Mouse (Mus musculus): ENCODE measurements around the gene Cd5. TPM values are rescaled to one million over a fixed set of nuclear protein-coding genes. Genes with fewer than 3 reads are reported as not detected.

The Cd5 gene
- total and polyA plus RNA-seq, 2 experiments: 0.28 to 0.49 TPM

GRCm38 (mm10) chr19:10695801-10696200, 43.0 kb downstream of the Cd5 start:
- Histone ChIP-seq H3K27ac (replicated peaks; ENCODE audit: insufficient read depth, low read depth, low read length) (no peak overlapping the region), H3K27me3 (ENCODE audit: control insufficient read depth, insufficient read depth, low read length) (no peaks in the 10 kb centered on the region), H3K79me2 (ENCODE audit: control insufficient read depth, insufficient read depth, low read length) (peaks cover 57% of the 10 kb centered on the region), H3K4me1 (ENCODE audit: control insufficient read depth, insufficient read depth, low read length) (peaks cover 26% of the 10 kb centered on the region), H3K9ac (ENCODE audit: low read depth, low read length) (no peak overlapping the region), H3K4me3 (ENCODE audit: insufficient read depth, low read depth, low read length) (no peak overlapping the region), H3K36me3 (ENCODE audit: control insufficient read depth, insufficient read depth, low read length) (no peaks in the 10 kb centered on the region)
- 78% methylated on average over 7 of the region's 7 CpGs for WGBS
- TF ChIP-seq POLR2A (IDR thresholded peaks at IDR 0.05; ENCODE audit: extremely low read depth, insufficient read depth, low read length) (no peak), CTCF (IDR thresholded peaks at IDR 0.05; ENCODE audit: low read depth, low read length) (no peak)
- no peak for DNase-seq (ENCODE audit: extremely low read depth, low read depth, low spot score)

- Histone ChIP-seq H3K9ac (ENCODE audit: low read depth, low read length) (no peak overlapping the region), H3K27ac (replicated peaks; ENCODE audit: insufficient read depth, low read depth, low read length) (peak overlapping the region; percentile 31; the same call in 1 of the 2 replicates), H3K79me2 (ENCODE audit: control insufficient read depth, insufficient read depth, low read length) (peaks cover 54% of the 10 kb centered on the region), H3K36me3 (ENCODE audit: control insufficient read depth, insufficient read depth, low read length) (no peaks in the 10 kb centered on the region), H3K27me3 (ENCODE audit: control insufficient read depth, insufficient read depth, low read length) (no peaks in the 10 kb centered on the region), H3K4me1 (ENCODE audit: control insufficient read depth, insufficient read depth, low read length) (peaks cover 32% of the 10 kb centered on the region), H3K4me3 (ENCODE audit: insufficient read depth, low read depth, low read length) (no peak overlapping the region)
- WGBS: 78% methylated on average over 10 of the region's 10 CpGs
- DNase-seq (ENCODE audit: extremely low read depth, low read depth, low spot score): peak; percentile 42
- TF ChIP-seq CTCF (IDR thresholded peaks at IDR 0.05; ENCODE audit: low read depth, low read length) (no peak), POLR2A (IDR thresholded peaks at IDR 0.05; ENCODE audit: extremely low read depth, insufficient read depth, low read length) (no peak)
Measured at GRCm38 (mm10) chr19:10693926-10694682, 44.7 kb downstream of the Cd5 start.

- Histone ChIP-seq H3K9ac (ENCODE audit: low read depth, low read length) (no peak overlapping the region), H3K79me2 (ENCODE audit: control insufficient read depth, insufficient read depth, low read length) (peaks cover 39% of the 10 kb centered on the region), H3K4me1 (ENCODE audit: control insufficient read depth, insufficient read depth, low read length) (peaks cover 24% of the 10 kb centered on the region), H3K27me3 (ENCODE audit: control insufficient read depth, insufficient read depth, low read length) (no peaks in the 10 kb centered on the region), H3K27ac (replicated peaks; ENCODE audit: insufficient read depth, low read depth, low read length) (0 out of 2 replicates have a peak overlapping the region, but pooled peaks have one; percentile 3), H3K36me3 (ENCODE audit: control insufficient read depth, insufficient read depth, low read length) (no peaks in the 10 kb centered on the region), H3K4me3 (ENCODE audit: insufficient read depth, low read depth, low read length) (no peak overlapping the region)
- DNase-seq (ENCODE audit: extremely low read depth, low read depth, low spot score): peak; percentile 35
- TF ChIP-seq CTCF (IDR thresholded peaks at IDR 0.05; ENCODE audit: low read depth, low read length) (no peak), POLR2A (IDR thresholded peaks at IDR 0.05; ENCODE audit: extremely low read depth, insufficient read depth, low read length) (no peak)
- WGBS: 42% methylated on average over 4 of the region's 4 CpGs
Measured at GRCm38 (mm10) chr19:10692361-10692760, 46.4 kb downstream of the Cd5 start.

- no peak for DNase-seq (ENCODE audit: extremely low read depth, low read depth, low spot score)
- Histone ChIP-seq H3K4me1 (ENCODE audit: control insufficient read depth, insufficient read depth, low read length) (peaks cover 24% of the 10 kb centered on the region), H3K36me3 (ENCODE audit: control insufficient read depth, insufficient read depth, low read length) (no peaks in the 10 kb centered on the region), H3K27ac (replicated peaks; ENCODE audit: insufficient read depth, low read depth, low read length) (peak overlapping the region; percentile 3; the same call in 1 of the 2 replicates), H3K9ac (ENCODE audit: low read depth, low read length) (0 out of 2 replicates have a peak overlapping the region, but pooled peaks have one; percentile 1), H3K4me3 (ENCODE audit: insufficient read depth, low read depth, low read length) (no peak overlapping the region), H3K27me3 (ENCODE audit: control insufficient read depth, insufficient read depth, low read length) (no peaks in the 10 kb centered on the region), H3K79me2 (ENCODE audit: control insufficient read depth, insufficient read depth, low read length) (peaks cover 39% of the 10 kb centered on the region)
- 92% methylated on average over 3 of the region's 3 CpGs for WGBS
- TF ChIP-seq CTCF (IDR thresholded peaks at IDR 0.05; ENCODE audit: low read depth, low read length) (no peak), POLR2A (IDR thresholded peaks at IDR 0.05; ENCODE audit: extremely low read depth, insufficient read depth, low read length) (no peak)
Measured at GRCm38 (mm10) chr19:10691660-10692059, 47.1 kb downstream of the Cd5 start.

GRCm38 (mm10) chr19:10691121-10691520, 47.7 kb downstream of the Cd5 start:
- Histone ChIP-seq H3K27ac (replicated peaks; ENCODE audit: insufficient read depth, low read depth, low read length) (no peak overlapping the region), H3K79me2 (ENCODE audit: control insufficient read depth, insufficient read depth, low read length) (peaks cover 39% of the 10 kb centered on the region), H3K36me3 (ENCODE audit: control insufficient read depth, insufficient read depth, low read length) (no peaks in the 10 kb centered on the region), H3K27me3 (ENCODE audit: control insufficient read depth, insufficient read depth, low read length) (no peaks in the 10 kb centered on the region), H3K4me1 (ENCODE audit: control insufficient read depth, insufficient read depth, low read length) (peaks cover 24% of the 10 kb centered on the region), H3K9ac (ENCODE audit: low read depth, low read length) (no peak overlapping the region), H3K4me3 (ENCODE audit: insufficient read depth, low read depth, low read length) (no peak overlapping the region)
- 93% methylated on average over 4 of the region's 4 CpGs for WGBS
- TF ChIP-seq CTCF (IDR thresholded peaks at IDR 0.05; ENCODE audit: low read depth, low read length) (no peak), POLR2A (IDR thresholded peaks at IDR 0.05; ENCODE audit: extremely low read depth, insufficient read depth, low read length) (no peak)
- no peak for DNase-seq (ENCODE audit: extremely low read depth, low read depth, low spot score)

GRCm38 (mm10) chr19:10690336-10690735, 48.5 kb downstream of the Cd5 start:
- peak overlapping the region; percentile 89 for H3K27ac ChIP-seq (replicated peaks; ENCODE audit: insufficient read depth, low read depth, low read length)
- H3K4me3 ChIP-seq (ENCODE audit: insufficient read depth, low read depth, low read length): no peak overlapping the region
- no peaks in the 10 kb centered on the region for H3K36me3 ChIP-seq (ENCODE audit: control insufficient read depth, insufficient read depth, low read length)
- H3K4me1 ChIP-seq (ENCODE audit: control insufficient read depth, insufficient read depth, low read length): peaks cover 23% of the 10 kb centered on the region
- TF ChIP-seq POLR2A (IDR thresholded peaks at IDR 0.05; ENCODE audit: extremely low read depth, insufficient read depth, low read length): no peak
- no peak for TF ChIP-seq CTCF (IDR thresholded peaks at IDR 0.05; ENCODE audit: low read depth, low read length)
- H3K9ac ChIP-seq (ENCODE audit: low read depth, low read length): no peak overlapping the region
- 55% methylated on average over 3 of the region's 3 CpGs for WGBS
- no peaks in the 10 kb centered on the region for H3K27me3 ChIP-seq (ENCODE audit: control insufficient read depth, insufficient read depth, low read length)
- peak; percentile 61 for DNase-seq (ENCODE audit: extremely low read depth, low read depth, low spot score)
- peaks cover 31% of the 10 kb centered on the region for H3K79me2 ChIP-seq (ENCODE audit: control insufficient read depth, insufficient read depth, low read length)
